Mouse (Mus musculus) thymus, adult 2 months (tissue): ENCODE data around the gene Pyy.

Experiments
- CTCF ChIP-seq: fragments of 200-500 bp; IDR thresholded peaks from 2 replicates; pipeline ENCODE4 v1.5.1; 2012; ENCODE audit warnings: mild to moderate bottlenecking, control low read depth, low read length, moderate library complexity, borderline replicate concordance; ENCODE audit not compliant: control insufficient read depth, poor library complexity, insufficient read depth; ENCODE audit errors: extremely low read depth
- POLR2A ChIP-seq: fragments of 200-500 bp; IDR thresholded peaks from 2 replicates; pipeline ENCODE4 v1.6.1; 2012; ENCODE audit warnings: mild to moderate bottlenecking, low read length, control low read depth, moderate library complexity; ENCODE audit not compliant: control insufficient read depth, poor library complexity, insufficient read depth; ENCODE audit errors: extremely low read depth

- TF ChIP-seq CTCF = no peak
- no peak for TF ChIP-seq POLR2A
Measured at GRCm38 (mm10) chr11:102087931-102088898, 19.4 kb downstream of the Pyy start, which contains the start of gene Mpp2.
